Mouse (Mus musculus) cortical plate, adult 2 months (tissue): Measurements from ENCODE around the gene Stat5b. TPM values are rescaled to one million over a fixed set of nuclear protein-coding genes. Genes with fewer than 3 reads are reported as not detected.

Source experiments
- H3K27ac ChIP-seq: fragments of 200-500 bp; 2 replicates; pipeline ENCODE4 v1.5.1; 2012; ENCODE audit warnings: low read length, control low read depth, inconsistent platforms; ENCODE audit not compliant: insufficient read depth
- H3K4me1 ChIP-seq: fragments of 200-500 bp; 2 replicates; pipeline ENCODE4 v1.6.1; 2011; ENCODE audit warnings: low read length; ENCODE audit not compliant: control insufficient read depth, insufficient read depth
- H3K4me3 ChIP-seq: fragments of 200-500 bp; 2 replicates; pipeline ENCODE4 v1.5.1; 2011; ENCODE audit warnings: mild to moderate bottlenecking, low read length, control low read depth; ENCODE audit not compliant: insufficient read depth
- CTCF ChIP-seq: fragments of 200-500 bp; IDR thresholded peaks from 2 replicates; pipeline ENCODE4 v1.5.1; 2011; ENCODE audit warnings: mild to moderate bottlenecking, control low read depth, low read length; ENCODE audit not compliant: insufficient read depth; ENCODE audit errors: extremely low read depth
- POLR2A ChIP-seq: fragments of 200-500 bp; IDR thresholded peaks from 2 replicates; pipeline ENCODE4 v1.6.1; 2011; ENCODE audit warnings: mild to moderate bottlenecking, low read length, control low read depth; ENCODE audit not compliant: insufficient read depth; ENCODE audit errors: extremely low read depth
- polyA plus RNA-seq: library from polyadenylated mRNA; depleted of rRNA; stranded (reverse); fragments of >200 nt; gene quantifications from 2 replicates; pipeline ENCODE4 v1.2.3, GENCODE M21; 2012

Gene Stat5b
- polyA plus RNA-seq, 1 experiment = 19.7 TPM

DNA sequence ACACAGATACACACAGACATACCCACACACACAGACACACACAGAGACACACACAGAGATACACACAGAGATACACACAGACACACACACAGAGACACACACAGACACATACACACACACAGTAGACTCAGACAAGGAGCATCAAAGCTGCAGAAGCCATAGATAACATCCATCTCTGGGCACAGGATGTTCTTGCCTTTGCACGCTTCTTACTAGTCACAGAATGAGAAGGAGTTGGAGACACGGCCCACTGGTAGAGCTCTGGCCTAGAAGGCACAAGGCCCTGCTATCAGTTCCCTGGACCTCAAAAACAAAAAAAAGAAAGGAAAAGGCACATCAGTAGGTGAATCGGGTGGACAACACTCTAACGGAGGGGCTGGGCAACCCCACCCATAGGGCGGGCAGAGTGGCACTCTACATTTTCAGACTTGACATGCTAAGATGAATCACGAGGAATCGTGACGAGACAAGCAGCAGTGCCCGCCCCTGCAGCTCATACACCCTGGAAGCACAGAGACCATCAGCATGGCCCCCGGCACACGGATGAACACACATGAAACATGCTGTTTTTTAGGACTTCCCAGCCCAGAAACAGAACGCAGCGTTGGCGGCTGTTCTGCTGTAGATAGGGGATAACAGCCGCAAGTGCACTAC lies 32.0 kb downstream of the Stat5b start:
- TF ChIP-seq CTCF (no peak), POLR2A (no peak)
- Histone ChIP-seq H3K4me3 (no peak overlapping the region), H3K27ac (no peak overlapping the region), H3K4me1 (peaks cover 1% of the 10 kb centered on the region; the same call in 1 of the 2 replicates)

GRCm38 (mm10) chr11:100817311-100817710 lies 33.2 kb downstream of the Stat5b start:
- H3K27ac ChIP-seq = no peak overlapping the region
- H3K4me3 ChIP-seq = no peak overlapping the region
- no peaks in the 10 kb centered on the region; the same call in 1 of the 2 replicates for H3K4me1 ChIP-seq
- TF ChIP-seq CTCF (no peak), POLR2A (no peak)

GRCm38 (mm10) chr11:100816801-100817200 lies 33.7 kb downstream of the Stat5b start:
- H3K27ac ChIP-seq = no peak overlapping the region
- H3K4me1 ChIP-seq = no peaks in the 10 kb centered on the region; the same call in 1 of the 2 replicates
- TF ChIP-seq POLR2A (no peak), CTCF (no peak)
- H3K4me3 ChIP-seq = no peak overlapping the region

- Histone ChIP-seq H3K4me1 (no peaks in the 10 kb centered on the region), H3K4me3 (no peak overlapping the region), H3K27ac (no peak overlapping the region)
- TF ChIP-seq CTCF = no peak
Measured at GRCm38 (mm10) chr11:100816342-100816741, 34.2 kb downstream of the Stat5b start.

DNA sequence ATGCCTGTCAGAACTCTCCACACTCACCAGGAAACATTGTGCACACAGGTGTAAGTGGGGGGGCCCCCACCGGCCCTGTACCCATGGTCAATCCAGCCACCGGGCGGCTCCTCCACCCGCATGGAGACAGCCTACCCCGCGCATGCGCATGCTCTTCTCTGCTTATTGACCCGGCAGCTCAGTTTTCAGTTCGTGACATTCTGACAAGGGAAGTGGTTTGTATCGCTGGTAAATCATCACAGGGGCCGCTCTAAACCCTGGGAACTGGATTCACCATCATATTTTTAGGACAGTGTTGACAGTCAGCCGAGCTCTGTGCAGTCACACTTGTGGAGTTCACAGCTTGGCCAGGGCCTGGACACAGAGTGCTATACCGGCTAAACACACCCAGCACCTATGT lies 36.0 kb downstream of the Stat5b start:
- H3K27ac ChIP-seq = no peak overlapping the region
- no peak for TF ChIP-seq POLR2A
- no peak for TF ChIP-seq CTCF
- H3K4me1 ChIP-seq = no peaks in the 10 kb centered on the region
- no peak overlapping the region for H3K4me3 ChIP-seq

GRCm38 (mm10) chr11:100811132-100811531 lies 39.4 kb downstream of the Stat5b start:
- Histone ChIP-seq H3K4me3 (no peak overlapping the region), H3K27ac (no peak overlapping the region), H3K4me1 (no peaks in the 10 kb centered on the region)
- no peak for TF ChIP-seq POLR2A
- TF ChIP-seq CTCF = no peak

DNA sequence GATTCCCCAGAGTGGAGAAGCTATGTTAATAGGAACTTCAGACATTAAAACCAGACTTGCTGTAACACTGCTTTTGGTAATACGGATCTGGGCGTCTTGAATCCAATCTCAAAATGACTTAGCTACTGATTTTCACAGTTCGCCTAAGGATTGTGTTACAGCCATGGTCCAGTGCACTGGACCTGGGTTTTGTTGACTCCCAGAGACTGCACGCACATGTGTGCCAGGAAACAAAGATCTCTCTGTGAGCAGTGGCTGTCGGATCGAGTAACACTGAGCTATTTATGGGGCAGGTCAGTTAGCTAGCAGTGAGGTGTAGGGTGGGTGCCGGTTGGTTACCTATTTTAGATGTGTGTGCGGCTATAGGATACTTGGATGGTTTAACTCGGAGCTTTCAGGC lies 40.0 kb downstream of the Stat5b start:
- Histone ChIP-seq H3K4me1 (no peaks in the 10 kb centered on the region), H3K27ac (no peak overlapping the region), H3K4me3 (no peak overlapping the region)
- TF ChIP-seq POLR2A (no peak), CTCF (no peak)

DNA sequence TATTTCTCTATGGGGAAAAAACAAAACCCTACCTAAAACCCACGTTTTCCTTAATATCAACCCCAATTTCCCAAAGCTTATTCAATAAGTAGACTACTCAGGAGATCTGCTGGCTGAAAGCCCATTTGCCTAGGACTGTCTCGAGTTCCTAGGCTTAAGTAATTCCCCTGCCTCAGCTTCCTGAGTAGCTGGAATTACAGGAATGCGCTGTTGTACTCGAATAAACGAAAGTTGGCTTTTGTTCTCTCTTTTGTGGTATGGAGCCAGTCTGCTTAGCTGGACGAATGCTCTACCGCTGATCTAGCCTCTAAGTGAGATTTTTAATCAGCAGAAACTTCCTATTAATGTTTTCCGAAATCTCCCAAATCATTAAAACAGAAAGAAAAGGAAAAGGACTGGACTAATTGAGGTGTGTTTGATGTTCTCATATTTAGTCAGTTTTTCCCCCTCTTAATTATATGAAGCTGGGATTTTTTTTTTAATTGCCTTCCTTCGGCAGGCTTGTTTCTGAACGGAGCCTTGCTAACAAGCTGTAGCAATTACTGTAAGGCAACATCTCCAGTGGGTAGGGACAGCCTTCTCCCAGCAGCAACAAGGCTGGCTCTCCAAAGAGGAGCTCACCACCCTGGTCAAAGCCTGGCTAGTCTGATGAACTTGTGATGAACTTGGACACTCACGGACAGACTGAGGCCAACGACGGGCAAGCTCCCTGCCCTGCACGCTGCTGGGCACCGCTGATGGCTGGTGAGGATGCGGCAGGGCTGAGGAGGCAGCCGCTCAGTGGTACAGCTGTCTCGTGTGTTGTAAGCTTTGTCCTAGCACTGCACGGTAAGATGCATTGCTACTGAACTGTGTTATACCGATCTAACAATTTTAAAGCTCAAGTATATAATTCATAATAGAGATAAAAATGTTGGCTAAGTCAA lies 43.9 kb downstream of the Stat5b start:
- no peak overlapping the region for H3K4me3 ChIP-seq
- H3K4me1 ChIP-seq = no peaks in the 10 kb centered on the region
- H3K27ac ChIP-seq = no peak overlapping the region
- TF ChIP-seq CTCF (no peak), POLR2A (no peak)

DNA sequence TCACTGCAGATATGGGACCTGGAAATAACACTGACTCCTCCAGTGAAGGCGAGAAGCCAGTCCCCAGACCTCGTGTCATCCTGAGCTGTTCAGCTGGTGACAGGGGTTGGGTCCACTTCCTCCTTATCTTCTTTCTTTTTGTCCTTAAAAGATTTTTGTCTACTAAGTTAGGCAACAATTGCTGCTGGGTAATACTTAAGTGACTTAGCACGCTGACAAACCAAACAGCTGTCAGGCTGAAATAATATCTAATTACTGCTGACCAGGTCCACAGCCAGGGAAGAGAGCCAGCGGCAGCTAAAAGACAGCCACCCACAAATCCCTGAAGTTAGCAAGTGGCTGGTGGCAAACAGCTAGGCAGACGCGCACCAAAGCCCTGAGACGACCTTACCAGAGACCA lies 45.0 kb downstream of the Stat5b start:
- no peak overlapping the region for H3K27ac ChIP-seq
- H3K4me3 ChIP-seq = no peak overlapping the region
- TF ChIP-seq CTCF (no peak), POLR2A (no peak)
- no peaks in the 10 kb centered on the region for H3K4me1 ChIP-seq

- Histone ChIP-seq H3K27ac (no peak overlapping the region), H3K4me3 (no peak overlapping the region), H3K4me1 (no peaks in the 10 kb centered on the region)
- TF ChIP-seq CTCF (no peak), POLR2A (no peak)
Measured at GRCm38 (mm10) chr11:100804409-100804808, 46.1 kb downstream of the Stat5b start.
